Mouse (Mus musculus): Measurements from ENCODE around the gene Hectd2. TPM values are rescaled to one million over a fixed set of nuclear protein-coding genes. Genes with fewer than 3 reads are reported as not detected.

Gene Hectd2
- polyA plus RNA-seq (2014; fragmentation: Nextera tagmentation; extraction: Ambion mirVana): 2.8 and 3.5 TPM in 2 replicates

DNA sequence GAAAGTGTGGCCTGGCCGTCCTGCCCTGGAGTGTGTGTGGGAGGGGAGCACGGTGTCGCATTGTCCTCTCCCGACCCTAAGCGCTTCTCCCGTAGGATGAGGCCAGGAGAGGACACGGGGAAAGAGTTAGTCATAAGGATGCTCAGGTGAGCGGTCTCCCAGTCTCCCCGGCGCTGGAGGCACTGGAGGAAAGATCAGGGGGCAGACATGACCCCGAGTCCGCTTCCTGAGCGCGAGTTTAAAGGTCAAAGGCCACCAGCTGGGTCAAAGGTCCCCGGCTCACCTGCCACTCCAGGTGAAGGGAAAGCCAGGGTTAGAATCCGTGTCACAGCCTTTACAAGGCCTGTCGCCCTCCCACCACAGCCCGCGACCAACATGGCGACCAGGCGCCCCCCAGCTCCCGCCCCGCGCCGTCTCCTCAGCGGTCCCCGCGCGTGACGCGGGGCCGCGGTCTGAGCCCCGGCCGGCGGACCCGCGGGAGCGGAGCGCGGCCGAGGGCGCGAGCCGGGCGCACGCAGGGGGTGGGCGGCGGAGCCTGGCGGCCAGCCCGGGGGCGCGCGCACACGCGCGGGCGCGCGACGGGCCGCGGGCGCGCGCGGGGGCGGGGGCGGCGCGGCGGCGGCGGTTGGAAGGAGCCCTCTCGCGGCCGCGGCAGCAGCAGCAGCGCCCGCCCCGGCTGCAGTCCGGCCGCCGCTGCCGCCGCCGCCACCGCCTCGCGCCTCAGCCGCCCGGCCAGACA, at the start of gene Hectd2:
Hectd2 (plus strand) TSS at position 594 of the 739 bp plus-strand sequence.
- WGBS: under 1% methylated on average over 51 of the region's 92 CpGs
- peak within 1 kb of the TSS; percentile 80 for H3K4me3 ChIP-seq (ENCODE audit: low read depth, low read length)
- H3K27ac ChIP-seq (ENCODE audit: low read depth): peak within 1 kb of the TSS; percentile 51
- H3K4me2 ChIP-seq (ENCODE audit: low read length): peak within 1 kb of the TSS; percentile 82
- H3K27me3 ChIP-seq (replicated peaks; ENCODE audit: control insufficient read depth, insufficient read depth, low read length): peaks cover 18% of the 10 kb centered on the region
- peak within 1 kb of the TSS; percentile 81 for H3K9ac ChIP-seq (ENCODE audit: low read length)
- ATAC-seq (replicated peaks; ENCODE audit: low FRiP score, low TSS enrichment, low read depth) (peak; percentile 91), DNase-seq (ENCODE audit: low spot score) (peak; percentile 78)
- H3K4me1 ChIP-seq (replicated peaks; ENCODE audit: control insufficient read depth, insufficient read depth, low read length): no peaks in the 10 kb centered on the region
- H3K36me3 ChIP-seq (ENCODE audit: control insufficient read depth, insufficient read depth, low read length): no peaks in the 10 kb centered on the region
- no peaks in the 10 kb centered on the region for H3K9me3 ChIP-seq (ENCODE audit: control insufficient read depth, low read length)

- ATAC-seq (replicated peaks; ENCODE audit: low FRiP score, low TSS enrichment, low read depth) (no peak), DNase-seq (ENCODE audit: low spot score) (no peak)
- H3K4me3 ChIP-seq (ENCODE audit: low read depth, low read length): no peak overlapping the region
- no peaks in the 10 kb centered on the region for H3K27me3 ChIP-seq (replicated peaks; ENCODE audit: control insufficient read depth, insufficient read depth, low read length)
- H3K36me3 ChIP-seq (ENCODE audit: control insufficient read depth, insufficient read depth, low read length): no peaks in the 10 kb centered on the region
- no peak overlapping the region for H3K27ac ChIP-seq (ENCODE audit: low read depth)
- no peak overlapping the region for H3K4me2 ChIP-seq (ENCODE audit: low read length)
- no peak overlapping the region for H3K9ac ChIP-seq (ENCODE audit: low read length)
- H3K4me1 ChIP-seq (replicated peaks; ENCODE audit: control insufficient read depth, insufficient read depth, low read length): no peaks in the 10 kb centered on the region
- 96% methylated on average over 2 of the region's 2 CpGs for WGBS
- H3K9me3 ChIP-seq (ENCODE audit: control insufficient read depth, low read length): no peaks in the 10 kb centered on the region
Observed at GRCm38 (mm10) chr19:36504716-36505115, 49.7 kb upstream of the Hectd2 start.

- Histone ChIP-seq H3K4me1 (replicated peaks; ENCODE audit: control insufficient read depth, insufficient read depth, low read length) (no peaks in the 10 kb centered on the region), H3K27ac (ENCODE audit: low read depth) (no peak overlapping the region), H3K36me3 (ENCODE audit: control insufficient read depth, insufficient read depth, low read length) (no peaks in the 10 kb centered on the region), H3K4me3 (ENCODE audit: low read depth, low read length) (no peak overlapping the region), H3K4me2 (ENCODE audit: low read length) (no peak overlapping the region), H3K9ac (ENCODE audit: low read length) (no peak overlapping the region), H3K9me3 (ENCODE audit: control insufficient read depth, low read length) (no peaks in the 10 kb centered on the region), H3K27me3 (replicated peaks; ENCODE audit: control insufficient read depth, insufficient read depth, low read length) (no peaks in the 10 kb centered on the region)
- ATAC-seq (replicated peaks; ENCODE audit: low FRiP score, low TSS enrichment, low read depth) (no peak), DNase-seq (ENCODE audit: low spot score) (no peak)
- 81% methylated on average over 1 of the region's 1 CpGs for WGBS
Observed at GRCm38 (mm10) chr19:36511305-36511704, 43.1 kb upstream of the Hectd2 start.

DNA sequence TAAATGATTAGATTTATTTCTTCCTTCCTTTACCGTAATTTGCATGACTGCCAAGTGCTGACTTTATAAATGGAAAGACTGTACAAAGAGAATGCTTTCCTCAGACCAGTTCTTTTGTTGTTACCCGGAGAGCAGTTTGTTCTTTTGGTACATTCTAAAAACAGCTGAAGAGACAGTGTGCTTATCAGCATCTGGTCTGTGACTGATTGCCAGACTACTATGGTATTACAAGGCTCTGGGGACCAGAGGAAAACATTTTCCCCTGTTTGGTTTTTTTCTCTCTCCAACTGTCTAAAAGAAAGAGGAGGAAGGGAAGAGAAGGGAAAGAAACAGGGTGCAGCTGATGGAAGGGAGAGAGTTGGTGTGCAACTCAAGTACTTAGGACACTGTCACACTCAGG, 36.0 kb upstream of the Hectd2 start:
- no peak for DNase-seq (ENCODE audit: low spot score)
- Histone ChIP-seq H3K9ac (ENCODE audit: low read length) (no peak overlapping the region), H3K4me2 (ENCODE audit: low read length) (no peak overlapping the region), H3K36me3 (ENCODE audit: control insufficient read depth, insufficient read depth, low read length) (no peaks in the 10 kb centered on the region), H3K27ac (ENCODE audit: low read depth) (no peak overlapping the region), H3K4me1 (replicated peaks; ENCODE audit: control insufficient read depth, insufficient read depth, low read length) (no peaks in the 10 kb centered on the region), H3K4me3 (ENCODE audit: low read depth, low read length) (no peak overlapping the region), H3K9me3 (ENCODE audit: control insufficient read depth, low read length) (no peaks in the 10 kb centered on the region), H3K27me3 (replicated peaks; ENCODE audit: control insufficient read depth, insufficient read depth, low read length) (no peaks in the 10 kb centered on the region)
- ATAC-seq (replicated peaks; ENCODE audit: low FRiP score, low TSS enrichment, low read depth): no peak
- WGBS: 65% methylated on average over 2 of the region's 2 CpGs

DNA sequence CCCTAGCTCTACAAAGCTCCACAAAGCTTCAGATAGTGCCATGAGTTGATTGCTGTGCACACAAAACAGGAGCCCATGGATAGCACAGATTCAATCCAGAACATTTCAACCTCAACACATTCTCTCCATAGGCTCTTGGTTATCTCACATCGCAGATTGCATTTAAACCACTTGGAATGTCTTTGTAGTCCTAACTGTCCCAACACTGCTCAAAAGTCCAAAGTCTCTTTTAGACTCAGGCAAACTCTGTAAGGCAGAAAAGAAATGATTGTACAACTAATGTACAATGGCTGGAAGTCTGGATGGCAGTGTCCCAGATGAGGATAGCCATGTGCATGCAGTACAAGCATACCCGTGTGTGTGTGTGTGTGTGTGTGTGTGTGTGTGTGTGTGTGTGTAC, 32.9 kb upstream of the Hectd2 start:
- Histone ChIP-seq H3K27me3 (replicated peaks; ENCODE audit: control insufficient read depth, insufficient read depth, low read length) (no peaks in the 10 kb centered on the region), H3K4me1 (replicated peaks; ENCODE audit: control insufficient read depth, insufficient read depth, low read length) (no peaks in the 10 kb centered on the region), H3K9ac (ENCODE audit: low read length) (no peak overlapping the region), H3K4me2 (ENCODE audit: low read length) (no peak overlapping the region), H3K4me3 (ENCODE audit: low read depth, low read length) (no peak overlapping the region), H3K9me3 (ENCODE audit: control insufficient read depth, low read length) (no peaks in the 10 kb centered on the region), H3K27ac (ENCODE audit: low read depth) (no peak overlapping the region), H3K36me3 (ENCODE audit: control insufficient read depth, insufficient read depth, low read length) (no peaks in the 10 kb centered on the region)
- ATAC-seq (replicated peaks; ENCODE audit: low FRiP score, low TSS enrichment, low read depth) (no peak), DNase-seq (ENCODE audit: low spot score) (no peak)
- 85% methylated on average over 2 of the region's 2 CpGs for WGBS

DNA sequence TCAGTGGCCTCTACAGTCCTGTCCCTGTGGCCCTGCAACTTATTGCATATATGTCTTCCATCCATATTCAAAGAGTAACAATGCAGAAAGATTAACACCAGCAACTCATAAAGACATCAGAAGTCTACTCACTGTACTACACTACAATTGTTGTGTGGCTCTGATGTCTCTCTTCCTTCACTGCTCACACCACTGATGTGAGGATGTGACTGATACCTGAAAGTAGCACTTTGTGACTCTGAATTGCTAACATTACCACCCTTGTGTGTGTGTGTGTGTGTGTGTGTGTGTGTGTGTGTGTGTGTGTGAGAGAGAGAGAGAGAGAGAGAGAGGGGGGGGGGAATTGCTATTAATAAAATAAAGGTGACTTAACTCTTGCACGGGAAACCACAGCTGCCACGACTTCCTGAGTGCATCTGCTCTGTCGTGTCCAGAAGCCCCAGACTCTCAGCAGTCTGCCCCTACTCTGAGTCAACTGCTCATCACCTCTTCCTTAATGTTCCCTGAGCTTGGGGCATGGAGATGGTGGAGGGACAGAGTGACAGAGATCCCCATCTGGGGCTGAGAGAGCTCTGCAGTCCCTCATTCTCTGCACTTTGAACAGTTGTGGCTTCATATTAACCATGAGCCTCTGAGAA, 31.8 kb upstream of the Hectd2 start:
- Histone ChIP-seq H3K4me1 (replicated peaks; ENCODE audit: control insufficient read depth, insufficient read depth, low read length) (no peaks in the 10 kb centered on the region), H3K27me3 (replicated peaks; ENCODE audit: control insufficient read depth, insufficient read depth, low read length) (no peaks in the 10 kb centered on the region), H3K9me3 (ENCODE audit: control insufficient read depth, low read length) (no peaks in the 10 kb centered on the region), H3K4me2 (ENCODE audit: low read length) (no peak overlapping the region), H3K36me3 (ENCODE audit: control insufficient read depth, insufficient read depth, low read length) (no peaks in the 10 kb centered on the region), H3K9ac (ENCODE audit: low read length) (no peak overlapping the region), H3K27ac (ENCODE audit: low read depth) (no peak overlapping the region), H3K4me3 (ENCODE audit: low read depth, low read length) (no peak overlapping the region)
- 44% methylated on average over 3 of the region's 3 CpGs for WGBS
- DNase-seq (ENCODE audit: low spot score) (no peak), ATAC-seq (replicated peaks; ENCODE audit: low FRiP score, low TSS enrichment, low read depth) (no peak)

- H3K4me1 ChIP-seq (replicated peaks; ENCODE audit: control insufficient read depth, insufficient read depth, low read length): no peaks in the 10 kb centered on the region
- no peak overlapping the region for H3K4me3 ChIP-seq (ENCODE audit: low read depth, low read length)
- ATAC-seq (replicated peaks; ENCODE audit: low FRiP score, low TSS enrichment, low read depth) (no peak), DNase-seq (ENCODE audit: low spot score) (no peak)
- H3K4me2 ChIP-seq (ENCODE audit: low read length): no peak overlapping the region
- H3K9me3 ChIP-seq (ENCODE audit: control insufficient read depth, low read length): no peaks in the 10 kb centered on the region
- no peak overlapping the region for H3K27ac ChIP-seq (ENCODE audit: low read depth)
- no peaks in the 10 kb centered on the region for H3K36me3 ChIP-seq (ENCODE audit: control insufficient read depth, insufficient read depth, low read length)
- no peak overlapping the region for H3K9ac ChIP-seq (ENCODE audit: low read length)
- H3K27me3 ChIP-seq (replicated peaks; ENCODE audit: control insufficient read depth, insufficient read depth, low read length): no peaks in the 10 kb centered on the region
Observed at GRCm38 (mm10) chr19:36525071-36525470, 29.4 kb upstream of the Hectd2 start.

GRCm38 (mm10) chr19:36533082-36533481, 21.4 kb upstream of the Hectd2 start:
- no peak overlapping the region for H3K9ac ChIP-seq (ENCODE audit: low read length)
- WGBS: 58% methylated on average over 5 of the region's 5 CpGs

More at GRCm38 (mm10) chr19:36533082-36533481, 21.4 kb upstream of the Hectd2 start:
- Histone ChIP-seq H3K4me3 (ENCODE audit: low read depth, low read length) (no peak overlapping the region), H3K4me2 (ENCODE audit: low read length) (no peak overlapping the region), H3K9me3 (ENCODE audit: control insufficient read depth, low read length) (no peaks in the 10 kb centered on the region), H3K36me3 (ENCODE audit: control insufficient read depth, insufficient read depth, low read length) (no peaks in the 10 kb centered on the region), H3K27me3 (replicated peaks; ENCODE audit: control insufficient read depth, insufficient read depth, low read length) (no peaks in the 10 kb centered on the region), H3K27ac (ENCODE audit: low read depth) (no peak overlapping the region), H3K4me1 (replicated peaks; ENCODE audit: control insufficient read depth, insufficient read depth, low read length) (peaks cover 14% of the 10 kb centered on the region)
- DNase-seq (ENCODE audit: low spot score) (no peak), ATAC-seq (replicated peaks; ENCODE audit: low FRiP score, low TSS enrichment, low read depth) (no peak)

Measured in intestine, embryonic 14.5 days (tissue).